Mouse (Mus musculus) CH12F3 (cell line): ENCODE measurements around the gene Rbm38.

Experiments
- in situ Hi-C: fragments of 300-500 bp; cut with MboI; formaldehyde crosslinking; loops from 2 replicates; pipeline ENCODE4 v1.14.3; 2020; ENCODE audit warnings: low sequenced_read_pairs

The Rbm38 gene

GRCm38 (mm10) chr2:173020430-173020829 lies at the start of gene Rbm38:
TSS of gene Rbm38 (plus strand) at chr2:173020498.
- in situ Hi-C loops, result loop anchor here (25.0 kb wide), 1 partner anchor 1067 kb away; the partner anchor contains the start of gene Stx16

- in situ Hi-C loops, result no loop called here
These were observed 48.4 kb upstream of the Rbm38 start for GRCm38 (mm10) chr2:172971865-172972264.

GRCm38 (mm10) chr2:172973806-172974565 lies 46.3 kb upstream of the Rbm38 start:
- in situ Hi-C loops, result no loop called here

DNA sequence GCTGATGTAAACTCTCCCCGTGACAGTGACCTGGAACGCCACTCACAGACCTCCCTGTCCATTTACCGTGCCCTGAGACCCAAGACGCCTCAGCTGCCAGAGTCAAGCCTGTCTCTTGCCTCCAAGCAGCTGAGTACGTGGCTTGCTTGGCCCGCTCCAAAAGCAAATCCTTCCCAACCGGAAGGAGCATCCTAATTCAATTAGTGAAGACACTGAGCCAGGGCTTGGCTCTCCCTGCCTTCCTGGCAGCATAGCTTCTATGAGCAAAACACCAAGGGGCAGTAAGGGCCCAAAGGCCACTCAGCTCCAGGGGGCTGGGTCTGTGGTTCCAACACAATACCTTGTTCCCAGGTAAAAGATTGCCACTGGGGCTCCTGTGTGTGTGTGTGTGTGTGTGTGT lies 45.6 kb upstream of the Rbm38 start:
- in situ Hi-C loops, result loop anchor here (25.0 kb wide), 1 partner anchor 588 kb away; no protein-coding TSS in a partner anchor

GRCm38 (mm10) chr2:172975159-172975558 lies 45.1 kb upstream of the Rbm38 start:
- in situ Hi-C loops, result loop anchor here (25.0 kb wide), 1 partner anchor 587 kb away; no protein-coding TSS in a partner anchor

DNA sequence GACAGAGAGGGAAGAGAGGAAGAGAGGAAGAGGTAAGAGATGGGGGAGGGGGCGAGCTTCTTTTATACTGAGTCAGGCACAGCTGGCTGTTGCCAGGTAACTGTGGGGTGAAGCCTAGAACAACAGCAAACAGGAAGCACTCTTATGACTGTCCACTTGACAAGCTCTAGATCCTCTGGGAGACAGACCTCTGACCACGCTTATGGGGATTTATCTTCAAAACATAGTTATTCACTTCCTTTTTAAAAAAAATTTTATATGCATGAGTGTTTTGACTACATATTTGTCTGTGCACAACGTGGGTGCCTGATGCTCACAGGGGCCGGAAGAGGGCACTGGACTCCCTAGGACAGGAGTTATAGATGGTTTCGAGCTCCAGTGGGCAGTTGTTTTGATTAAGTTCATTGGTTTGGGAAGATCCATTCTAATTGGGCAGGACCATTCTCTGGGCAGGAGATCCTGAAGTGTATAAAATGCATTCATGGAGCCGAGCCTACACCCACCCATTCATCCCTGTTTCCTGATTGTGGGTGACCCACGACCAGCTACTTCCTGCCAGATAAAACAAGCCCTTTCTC lies 43.5 kb upstream of the Rbm38 start:
- in situ Hi-C loops, result loop anchor here (25.0 kb wide), 1 partner anchor 586 kb away; no protein-coding TSS in a partner anchor

GRCm38 (mm10) chr2:172977409-172978130 lies 42.7 kb upstream of the Rbm38 start, which contains the start of gene Spo11:
TSS of gene Spo11 (plus strand) at chr2:172977700.
- in situ Hi-C loops, result loop anchor here (25.0 kb wide), 1 partner anchor 585 kb away; no protein-coding TSS in a partner anchor

- in situ Hi-C loops, result loop anchor here (25.0 kb wide), 1 partner anchor 584 kb away; no protein-coding TSS in a partner anchor
These were observed 42.1 kb upstream of the Rbm38 start for GRCm38 (mm10) chr2:172978131-172978633.

GRCm38 (mm10) chr2:172979666-172980345 lies 40.5 kb upstream of the Rbm38 start:
- in situ Hi-C loops, result loop anchor here (25.0 kb wide), 1 partner anchor 582 kb away; no protein-coding TSS in a partner anchor

- in situ Hi-C loops, result loop anchor here (25.0 kb wide), 1 partner anchor 579 kb away; no protein-coding TSS in a partner anchor
These were observed 37.3 kb upstream of the Rbm38 start for GRCm38 (mm10) chr2:172982776-172983561.

- in situ Hi-C loops, result loop anchor here (10.0 to 25.0 kb wide), 3 partner anchors 155 to 572 kb away; partner anchors contain the start of gene Fam209
These were observed 30.1 kb upstream of the Rbm38 start for GRCm38 (mm10) chr2:172990161-172990560.

GRCm38 (mm10) chr2:172996207-172996606 lies 24.1 kb upstream of the Rbm38 start:
- in situ Hi-C loops, result loop anchor here (10.0 to 25.0 kb wide), 3 partner anchors 161 to 566 kb away; partner anchors contain the start of gene Fam209

GRCm38 (mm10) chr2:172997748-172998147 lies 22.6 kb upstream of the Rbm38 start:
- in situ Hi-C loops, result loop anchor here (10.0 to 25.0 kb wide), 3 partner anchors 163 to 565 kb away; partner anchors contain the start of gene Fam209

GRCm38 (mm10) chr2:172998478-172998877 lies 21.8 kb upstream of the Rbm38 start:
- in situ Hi-C loops, result loop anchor here (10.0 to 25.0 kb wide), 3 partner anchors 164 to 564 kb away; partner anchors contain the start of gene Fam209

GRCm38 (mm10) chr2:172999630-173000284 lies 20.5 kb upstream of the Rbm38 start, which contains the start of gene Rae1:
TSS of gene Rae1 (plus strand) at chr2:173000117.
- in situ Hi-C loops, result loop anchor here (5.0 to 25.0 kb wide), 5 partner anchors 78 to 1088 kb away; partner anchors contain the start of genes Fam209 and Stx16

DNA sequence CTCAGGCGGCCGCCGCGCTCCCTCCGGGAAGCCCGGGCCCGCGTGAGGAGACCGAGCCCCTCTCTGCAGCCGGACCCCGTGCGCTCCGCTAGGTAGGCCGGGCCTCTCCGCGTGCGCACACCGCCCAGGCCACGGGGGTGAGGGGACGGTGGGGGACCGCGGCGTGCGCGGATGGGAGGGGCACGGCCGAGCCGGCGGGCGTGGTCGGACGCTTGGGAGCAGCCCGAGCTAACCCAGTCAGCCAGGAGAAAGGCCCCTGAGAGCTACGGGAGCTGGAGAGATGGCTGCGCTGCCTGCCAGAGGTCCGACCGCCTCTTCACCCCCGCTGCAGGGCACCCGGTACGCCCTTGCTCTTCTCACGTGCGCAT lies 20.0 kb upstream of the Rbm38 start:
- in situ Hi-C loops, result loop anchor here (5.0 to 25.0 kb wide), 2 partner anchors 77 to 1087 kb away; partner anchors contain the start of gene Stx16

GRCm38 (mm10) chr2:173000921-173001320 lies 19.4 kb upstream of the Rbm38 start:
- in situ Hi-C loops, result loop anchor here (5.0 to 25.0 kb wide), 2 partner anchors 76 to 1086 kb away; partner anchors contain the start of gene Stx16

GRCm38 (mm10) chr2:173003737-173004136 lies 16.6 kb upstream of the Rbm38 start:
- in situ Hi-C loops, result loop anchor here (5.0 to 25.0 kb wide), 2 partner anchors 74 to 1084 kb away; partner anchors contain the start of gene Stx16
